Mouse (Mus musculus) monocyte, adult 2 months (primary cell): ENCODE measurements around the gene Grasp.

Source experiments
- DNase-seq, 2 experiments: peaks; one replicate each; pipeline ENCODE4 v3.0.0; 2022; ENCODE audit warnings: low spot score in 2 of 2, low read depth in 1 of 2

Gene Grasp

GRCm38 (mm10) chr15:101227971-101228370 is 4.0 kb downstream of the Grasp start:
- DNase-seq: no peak

- DNase-seq: no peak
These were observed 5.0 kb downstream of the Grasp start for GRCm38 (mm10) chr15:101228866-101229590.

- DNase-seq: no peak
These were observed 6.5 kb downstream of the Grasp start for GRCm38 (mm10) chr15:101230503-101230902.

GRCm38 (mm10) chr15:101230995-101231647 is 7.1 kb downstream of the Grasp start:
- peak in 1 of 2 experiments; percentile 59 for DNase-seq

GRCm38 (mm10) chr15:101231648-101232180 is 7.7 kb downstream of the Grasp start:
- DNase-seq: no peak

GRCm38 (mm10) chr15:101232607-101233006 is 8.6 kb downstream of the Grasp start:
- DNase-seq: no peak

GRCm38 (mm10) chr15:101233183-101233582 is 9.2 kb downstream of the Grasp start:
- no peak for DNase-seq

- no peak for DNase-seq
These were observed 9.8 kb downstream of the Grasp start for GRCm38 (mm10) chr15:101233641-101234275.

GRCm38 (mm10) chr15:101234611-101235341 is 10.8 kb downstream of the Grasp start:
- DNase-seq: no peak

- no peak for DNase-seq
These were observed 11.3 kb downstream of the Grasp start for GRCm38 (mm10) chr15:101235342-101235698.

- DNase-seq: no peak
These were observed 11.8 kb downstream of the Grasp start for GRCm38 (mm10) chr15:101235728-101236327.

- no peak for DNase-seq
These were observed 12.9 kb downstream of the Grasp start for GRCm38 (mm10) chr15:101236878-101237277.

GRCm38 (mm10) chr15:101238885-101239511 is 15.0 kb downstream of the Grasp start:
- DNase-seq: no peak

GRCm38 (mm10) chr15:101239821-101240220 is 15.8 kb downstream of the Grasp start:
- no peak for DNase-seq

GRCm38 (mm10) chr15:101240799-101241204 is 16.8 kb downstream of the Grasp start:
- peak in 1 of 2 experiments; percentile 83 for DNase-seq

GRCm38 (mm10) chr15:101241236-101241635 is 17.2 kb downstream of the Grasp start:
- no peak for DNase-seq

- DNase-seq: no peak
These were observed 17.9 kb downstream of the Grasp start for GRCm38 (mm10) chr15:101241853-101242252.

GRCm38 (mm10) chr15:101242645-101243044 is 18.7 kb downstream of the Grasp start:
- DNase-seq: no peak

- DNase-seq: peak in 1 of 2 experiments; percentile 62
These were observed 20.0 kb downstream of the Grasp start for GRCm38 (mm10) chr15:101244012-101244411.
